Mouse (Mus musculus) kidney, postnatal 25 days (tissue): ENCODE results near the gene Cd59a.

ENCODE experiments used
- DNase-seq, 2 experiments: peaks; one replicate each; pipeline ENCODE4 v3.0.0; 2021; ENCODE audit warnings: mixed read lengths in 2 of 2

Cd59a gene

GRCm38 (mm10) chr2:104144004-104144403 is 48.4 kb downstream of the Cd59a start:
- no peak for DNase-seq

DNA sequence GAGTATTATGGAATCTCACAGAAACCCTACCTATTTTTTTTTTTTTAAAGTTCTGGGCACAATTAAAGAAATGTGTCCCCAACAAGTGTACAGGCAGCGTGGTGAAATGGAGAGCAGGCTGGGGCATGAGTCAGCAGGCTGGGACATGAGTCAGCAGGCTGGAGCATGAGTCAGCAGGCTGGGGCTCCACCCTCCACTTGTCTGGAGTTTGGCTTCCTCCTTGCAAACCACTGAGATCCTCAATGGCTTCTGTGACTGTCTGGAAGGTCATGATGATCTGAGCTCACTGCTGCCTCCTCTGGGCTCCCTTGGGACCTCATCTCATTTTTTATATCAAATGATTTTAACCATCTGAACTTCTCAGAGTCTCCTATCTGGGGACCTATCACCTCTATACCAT is 50.4 kb downstream of the Cd59a start:
- DNase-seq = no peak

DNA sequence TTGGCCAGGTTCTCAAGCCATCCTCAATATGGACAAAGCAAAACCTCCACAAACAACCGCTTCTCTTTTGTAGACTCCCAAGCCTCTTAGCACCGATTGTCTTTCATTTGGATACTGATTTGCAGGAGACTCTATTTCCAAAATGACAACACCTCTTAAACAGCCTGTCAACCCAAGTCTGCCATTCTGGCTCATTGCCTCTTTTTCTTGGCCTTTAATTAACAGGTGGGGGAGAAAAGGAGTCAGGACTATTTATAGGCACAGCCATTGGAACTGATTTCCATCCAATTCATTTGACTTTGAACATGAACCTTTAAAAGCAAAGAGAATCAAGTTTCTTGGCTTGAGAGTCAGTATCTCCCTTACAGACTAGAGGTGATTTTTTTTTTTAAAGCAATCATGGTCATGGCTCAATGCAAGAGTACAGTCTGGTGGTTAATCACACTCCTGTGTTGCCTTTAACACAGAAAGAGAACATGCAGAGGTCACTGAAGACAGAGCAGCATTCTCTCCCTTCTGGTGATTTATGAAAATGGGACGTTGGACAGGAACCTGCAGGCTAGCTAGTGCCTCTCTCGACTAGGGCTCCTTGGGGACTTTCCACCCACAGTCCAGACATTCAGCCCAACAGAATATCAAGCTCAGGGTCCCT is 52.4 kb downstream of the Cd59a start:
- DNase-seq = no peak

DNA sequence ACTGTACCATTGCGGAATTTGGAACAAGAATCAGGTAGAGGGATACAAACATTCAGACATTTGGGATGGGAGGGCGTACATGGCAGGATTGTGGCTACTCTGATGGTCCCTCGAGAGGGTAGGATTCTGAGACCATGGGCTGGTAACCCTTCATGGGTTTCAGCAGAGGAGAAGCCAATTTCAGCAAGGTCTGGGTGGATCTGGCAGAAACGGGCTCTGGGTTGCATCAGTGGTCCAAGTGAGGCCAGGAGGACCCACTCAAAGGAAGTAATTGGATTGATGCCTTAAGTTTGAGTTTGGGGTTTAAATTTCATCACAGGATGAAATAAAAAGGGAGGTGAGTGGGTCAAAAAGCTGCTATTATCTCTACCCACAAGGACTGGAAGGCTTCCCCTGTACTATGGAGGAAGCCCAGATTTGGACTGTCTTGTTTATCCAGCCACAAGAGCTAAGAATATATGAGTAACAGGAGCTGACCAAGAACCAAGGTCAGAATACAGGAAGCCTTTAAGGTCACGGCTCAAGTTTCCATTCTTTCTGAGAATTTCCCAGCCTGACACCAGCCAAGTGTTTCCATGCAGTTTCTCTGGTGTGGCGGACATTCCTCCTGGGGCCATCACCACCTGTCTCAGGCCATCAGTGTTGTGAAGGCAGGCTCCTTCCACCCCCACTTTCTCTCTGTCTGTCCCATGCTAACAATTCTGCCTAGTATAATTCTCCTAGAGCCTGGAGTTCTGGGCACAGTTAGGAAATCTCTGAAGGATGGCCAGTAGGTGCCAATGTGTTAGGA is 55.2 kb downstream of the Cd59a start:
- no peak for DNase-seq

DNA sequence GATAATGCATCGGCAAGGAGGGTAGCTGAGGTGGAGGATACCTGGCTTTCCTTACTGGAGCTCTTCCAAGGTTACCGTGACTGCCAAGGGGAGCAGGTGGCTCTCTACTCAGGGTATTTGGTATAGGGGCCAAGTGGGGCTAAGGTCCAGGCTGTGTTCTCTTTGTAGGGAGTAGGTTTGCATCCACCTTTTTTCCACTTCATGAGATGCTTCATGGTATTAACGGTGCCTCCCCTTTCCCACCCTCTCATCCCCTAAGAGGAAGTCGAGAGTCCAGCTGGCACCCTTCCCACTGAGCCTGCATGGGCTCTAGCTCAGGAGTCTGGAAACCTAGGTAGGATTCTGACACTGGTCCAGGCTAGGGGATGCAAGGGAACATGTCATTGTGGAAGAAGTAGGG is 57.7 kb downstream of the Cd59a start:
- DNase-seq = peak in 1 of 2 experiments; percentile 20

DNA sequence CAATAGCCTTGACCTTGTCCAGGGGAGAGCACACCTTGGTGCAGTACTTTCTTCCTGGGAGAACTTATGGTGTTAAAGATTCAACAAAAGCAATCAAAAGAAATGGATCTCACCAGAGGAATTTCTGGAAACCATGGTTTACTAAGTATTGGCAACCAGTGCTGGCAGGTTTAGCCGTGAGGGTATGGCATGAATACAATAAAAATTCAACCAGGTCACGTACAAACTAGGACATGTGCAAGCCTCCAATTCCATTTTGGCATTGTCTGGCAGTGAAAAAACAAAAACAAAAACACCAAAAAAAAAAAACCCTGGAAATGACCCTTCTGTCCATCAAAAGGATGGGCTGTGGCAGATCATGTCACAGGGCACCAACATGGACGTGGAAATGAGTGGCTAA is 58.3 kb downstream of the Cd59a start:
- no peak for DNase-seq

- no peak for DNase-seq
Measured at GRCm38 (mm10) chr2:104157831-104158230, 62.2 kb downstream of the Cd59a start.

DNA sequence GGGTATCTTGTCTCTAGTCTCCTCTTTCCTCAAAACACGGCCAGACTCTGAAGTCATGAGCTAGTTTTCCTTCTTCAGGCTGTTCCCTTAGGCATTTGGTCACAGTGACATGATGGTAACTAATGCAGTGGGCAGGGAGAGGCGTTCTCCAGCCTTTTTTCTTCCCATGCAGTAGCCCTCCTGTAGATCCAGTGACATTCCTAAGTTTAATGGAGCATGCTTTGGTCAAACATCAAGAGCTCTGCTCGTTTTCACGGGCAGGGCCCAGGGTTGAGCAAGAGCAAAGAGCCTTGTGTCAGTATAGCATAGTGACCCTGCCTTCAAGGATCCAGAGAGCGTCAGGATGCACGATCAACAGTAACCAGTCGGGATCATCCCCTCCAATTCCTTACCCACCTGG is 67.8 kb downstream of the Cd59a start:
- no peak for DNase-seq

- no peak for DNase-seq
Measured at GRCm38 (mm10) chr2:104163978-104164487, 68.4 kb downstream of the Cd59a start.
